Mouse (Mus musculus) erythroblast, embryonic 14.5 days (primary cell): ENCODE measurements around the gene Clcn5. TPM values are rescaled to one million over a fixed set of nuclear protein-coding genes. Genes with fewer than 3 reads are reported as not detected.

ENCODE experiments used
- H3K27me3 ChIP-seq: 2 replicates; pipeline ENCODE4 v1.6.1; 2012; ENCODE audit warnings: inconsistent platforms; ENCODE audit not compliant: control insufficient read depth
- H3K36me3 ChIP-seq: 2 replicates; pipeline ENCODE4 v1.6.1; 2012; ENCODE audit warnings: mild to moderate bottlenecking, inconsistent platforms; ENCODE audit not compliant: control insufficient read depth
- H3K4me1 ChIP-seq: 2 replicates; pipeline ENCODE4 v1.6.1; 2012; ENCODE audit warnings: inconsistent platforms; ENCODE audit not compliant: control insufficient read depth
- H3K4me3 ChIP-seq: replicated peaks from 2 replicates; pipeline ENCODE3; 2012; ENCODE audit warnings: moderate library complexity, mild to moderate bottlenecking, inconsistent platforms
- H3K9me3 ChIP-seq: 2 replicates; pipeline ENCODE4 v1.6.1; 2012; ENCODE audit warnings: low read length, inconsistent platforms, mixed read lengths; ENCODE audit not compliant: control insufficient read depth
- GATA1 ChIP-seq: IDR thresholded peaks from 2 replicates; pipeline ENCODE4 v1.6.1; 2012; ENCODE audit warnings: low read length, inconsistent platforms, mixed read lengths
- TAL1 ChIP-seq: IDR thresholded peaks from 3 replicates; pipeline ENCODE4 v1.6.1; 2012; ENCODE audit warnings: low read length, inconsistent platforms, mixed read lengths
- polyA plus RNA-seq: library from polyadenylated mRNA; stranded (reverse); fragments of >175 nt; gene quantifications from 2 replicates; pipeline ENCODE4 v1.2.3, GENCODE M21; 2012

Clcn5 gene
- polyA plus RNA-seq, 1 experiment, result 0.05 TPM

GRCm38 (mm10) chrX:7168799-7169198 lies 150.4 kb downstream of the Clcn5 start:
- Histone ChIP-seq H3K4me1 (no peaks in the 10 kb centered on the region), H3K4me3 (no peak overlapping the region), H3K27me3 (no peaks in the 10 kb centered on the region), H3K9me3 (no peaks in the 10 kb centered on the region), H3K36me3 (no peaks in the 10 kb centered on the region; the same call in 1 of the 2 replicates)
- TF ChIP-seq GATA1 (no peak), TAL1 (no peak)

GRCm38 (mm10) chrX:7157976-7158375 lies 161.2 kb downstream of the Clcn5 start:
- H3K36me3 ChIP-seq, result peaks cover 2% of the 10 kb centered on the region
- H3K27me3 ChIP-seq, result no peaks in the 10 kb centered on the region
- H3K9me3 ChIP-seq, result no peaks in the 10 kb centered on the region
- no peak overlapping the region for H3K4me3 ChIP-seq
- no peaks in the 10 kb centered on the region for H3K4me1 ChIP-seq
- TF ChIP-seq GATA1, result no peak

- H3K4me1 ChIP-seq, result no peaks in the 10 kb centered on the region
- TF ChIP-seq GATA1 (no peak), TAL1 (no peak)
- no peaks in the 10 kb centered on the region for H3K27me3 ChIP-seq
- H3K36me3 ChIP-seq, result peaks cover 2% of the 10 kb centered on the region
- no peak overlapping the region for H3K4me3 ChIP-seq
- H3K9me3 ChIP-seq, result no peaks in the 10 kb centered on the region
Measured at GRCm38 (mm10) chrX:7156026-7156732, 163.0 kb downstream of the Clcn5 start.

GRCm38 (mm10) chrX:7150129-7150528 lies 169.0 kb downstream of the Clcn5 start:
- no peaks in the 10 kb centered on the region for H3K36me3 ChIP-seq
- TF ChIP-seq TAL1 (no peak), GATA1 (no peak)
- no peaks in the 10 kb centered on the region for H3K27me3 ChIP-seq
- no peak overlapping the region for H3K4me3 ChIP-seq
- no peaks in the 10 kb centered on the region for H3K9me3 ChIP-seq
- no peaks in the 10 kb centered on the region for H3K4me1 ChIP-seq

- TF ChIP-seq GATA1 (no peak), TAL1 (no peak)
- Histone ChIP-seq H3K4me3 (no peak overlapping the region), H3K9me3 (no peaks in the 10 kb centered on the region), H3K36me3 (no peaks in the 10 kb centered on the region), H3K4me1 (no peaks in the 10 kb centered on the region), H3K27me3 (no peaks in the 10 kb centered on the region)
Measured at GRCm38 (mm10) chrX:7146156-7146555, 173.0 kb downstream of the Clcn5 start.

- no peak for TF ChIP-seq GATA1
- TF ChIP-seq TAL1, result no peak
- Histone ChIP-seq H3K36me3 (no peaks in the 10 kb centered on the region), H3K4me3 (no peak overlapping the region), H3K27me3 (no peaks in the 10 kb centered on the region), H3K4me1 (no peaks in the 10 kb centered on the region), H3K9me3 (no peaks in the 10 kb centered on the region)
Measured at GRCm38 (mm10) chrX:7121618-7122280, 197.4 kb downstream of the Clcn5 start.

- Histone ChIP-seq H3K36me3 (no peaks in the 10 kb centered on the region), H3K27me3 (no peaks in the 10 kb centered on the region), H3K4me3 (no peak overlapping the region), H3K9me3 (no peaks in the 10 kb centered on the region), H3K4me1 (no peaks in the 10 kb centered on the region)
- TF ChIP-seq GATA1 (no peak), TAL1 (no peak)
Measured at GRCm38 (mm10) chrX:7114885-7115284, 204.3 kb downstream of the Clcn5 start.

Other genes starting within 250 kb of the Clcn5 start
- not detected in 2 replicates for gene Usp27x, start 56.5 kb upstream of the Clcn5 start, polyA plus RNA-seq